Mouse (Mus musculus) kidney, adult 9 months (tissue): ENCODE results near the gene Tbc1d22a.
"Not testable (repeated sequence)": the region's sequence is repeated elsewhere in the genome, so short reads cannot be mapped to it uniquely, and the experiment has no call there.

Source experiments
- DNase-seq: peaks from one replicate; pipeline ENCODE4 v3.0.0; 2022

The Tbc1d22a gene

GRCm38 (mm10) chr15:86203942-86204561 lies 10.2 kb upstream of the Tbc1d22a start:
- DNase-seq: no peak

- peak; percentile 73 for DNase-seq
These were observed 9.0 kb upstream of the Tbc1d22a start for GRCm38 (mm10) chr15:86205300-86205699.

GRCm38 (mm10) chr15:86206385-86206784 lies 7.9 kb upstream of the Tbc1d22a start:
- peak; percentile 64 for DNase-seq

- not testable (repeated sequence) for DNase-seq
These were observed 2.1 kb upstream of the Tbc1d22a start for GRCm38 (mm10) chr15:86212193-86212592.

GRCm38 (mm10) chr15:86214549-86215201 lies 416 bp downstream of the Tbc1d22a start:
- no peak for DNase-seq

GRCm38 (mm10) chr15:86216641-86217040 lies 2.4 kb downstream of the Tbc1d22a start:
- DNase-seq: not testable (repeated sequence)

GRCm38 (mm10) chr15:86219534-86220228 lies 5.4 kb downstream of the Tbc1d22a start:
- no peak for DNase-seq

- peak; percentile 73 for DNase-seq
These were observed 6.0 kb downstream of the Tbc1d22a start for GRCm38 (mm10) chr15:86220229-86220630.

- no peak for DNase-seq
These were observed 6.5 kb downstream of the Tbc1d22a start for GRCm38 (mm10) chr15:86220715-86221114.

- no peak for DNase-seq
These were observed 7.1 kb downstream of the Tbc1d22a start for GRCm38 (mm10) chr15:86221369-86221768.

- DNase-seq: not testable (repeated sequence)
These were observed 7.6 kb downstream of the Tbc1d22a start for GRCm38 (mm10) chr15:86221901-86222300.

GRCm38 (mm10) chr15:86224972-86225551 lies 10.8 kb downstream of the Tbc1d22a start:
- DNase-seq: no peak

GRCm38 (mm10) chr15:86226221-86226620 lies 12.0 kb downstream of the Tbc1d22a start:
- DNase-seq: no peak

- no peak for DNase-seq
These were observed 12.7 kb downstream of the Tbc1d22a start for GRCm38 (mm10) chr15:86226968-86227367.

- peak; percentile 72 for DNase-seq
These were observed 13.9 kb downstream of the Tbc1d22a start for GRCm38 (mm10) chr15:86228186-86228585.

GRCm38 (mm10) chr15:86229088-86229487 lies 14.8 kb downstream of the Tbc1d22a start:
- DNase-seq: no peak

GRCm38 (mm10) chr15:86229623-86230022 lies 15.4 kb downstream of the Tbc1d22a start:
- DNase-seq: no peak

- DNase-seq: no peak
These were observed 16.9 kb downstream of the Tbc1d22a start for GRCm38 (mm10) chr15:86231170-86231569.

- peak; percentile 31 for DNase-seq
These were observed 17.7 kb downstream of the Tbc1d22a start for GRCm38 (mm10) chr15:86231831-86232512.

GRCm38 (mm10) chr15:86234001-86234400 lies 19.7 kb downstream of the Tbc1d22a start:
- DNase-seq: no peak

- DNase-seq: no peak
These were observed 20.5 kb downstream of the Tbc1d22a start for GRCm38 (mm10) chr15:86234517-86235441.

GRCm38 (mm10) chr15:86236252-86236651 lies 22.0 kb downstream of the Tbc1d22a start:
- DNase-seq: peak; percentile 65
